Mouse (Mus musculus): ENCODE results near the gene Serpinb9b.

GRCm38 (mm10) chr13:33090546-33090945, 63.3 kb downstream of the Serpinb9b start:
- TF ChIP-seq CTCF (IDR thresholded peaks at IDR 0.05; ENCODE audit: low read depth) (no peak), EP300 (IDR thresholded peaks at IDR 0.05; ENCODE audit: low read depth) (no peak)
